Mouse (Mus musculus) ES-Bruce4 (cell line): ENCODE measurements around the gene Slc22a7.

Experiments used
- CTCF ChIP-seq: IDR thresholded peaks from one replicate; pipeline ENCODE4 v1.8.1; 2011; ENCODE audit warnings: low read depth, low read length
- EP300 ChIP-seq: IDR thresholded peaks from 2 replicates; pipeline ENCODE4 v1.6.1; 2011; ENCODE audit warnings: low read depth, low read length; ENCODE audit not compliant: insufficient read depth
- POLR2A ChIP-seq: IDR thresholded peaks from one replicate; pipeline ENCODE4 v1.8.1; 2011; ENCODE audit warnings: low read length; ENCODE audit not compliant: insufficient read depth

- TF ChIP-seq POLR2A (no peak), EP300 (no peak), CTCF (no peak)
Observed at GRCm38 (mm10) chr17:46384061-46384801, 54.0 kb downstream of the Slc22a7 start.
